Mouse (Mus musculus) liver, embryonic 16.5 days (tissue): Measurements from ENCODE around the gene Adar. TPM values are rescaled to one million over a fixed set of nuclear protein-coding genes. Genes with fewer than 3 reads are reported as not detected.

Source experiments
- ATAC-seq: fragments of 200-750 bp; cut with Nextera tagmentation; 2 replicates; pipeline ENCODE4 v1.8.0; 2017; ENCODE audit warnings: low read depth, mild to moderate bottlenecking, moderate number of reproducible peaks, moderate library complexity
- H3K27ac ChIP-seq: fragments of 300-500 bp; sonication (generic); 2 replicates; pipeline ENCODE4 v1.5.1; 2014; ENCODE audit warnings: mild to moderate bottlenecking, low read length
- H3K27me3 ChIP-seq: fragments of 300-500 bp; sonication (generic); 2 replicates; pipeline ENCODE4 v1.6.1; 2014; ENCODE audit warnings: low read depth, low read length, mixed read lengths; ENCODE audit not compliant: control insufficient read depth, insufficient read depth
- H3K36me3 ChIP-seq: fragments of 300-500 bp; sonication (generic); 2 replicates; pipeline ENCODE4 v1.6.1; 2014; ENCODE audit warnings: mild to moderate bottlenecking; ENCODE audit not compliant: control insufficient read depth, insufficient read depth
- H3K4me1 ChIP-seq: fragments of 300-500 bp; sonication (generic); 2 replicates; pipeline ENCODE4 v1.6.1; 2014; ENCODE audit warnings: low read depth, low read length, mixed read lengths; ENCODE audit not compliant: control insufficient read depth
- H3K4me2 ChIP-seq: fragments of 300-500 bp; sonication (generic); 2 replicates; pipeline ENCODE4 v1.6.1; 2014; ENCODE audit warnings: low read depth, low read length, mixed read lengths
- H3K4me3 ChIP-seq: fragments of 300-500 bp; sonication (generic); 2 replicates; pipeline ENCODE4 v1.5.1; 2014; ENCODE audit warnings: low read depth, mild to moderate bottlenecking, low read length
- H3K9ac ChIP-seq: fragments of 300-500 bp; sonication (generic); 2 replicates; pipeline ENCODE4 v1.6.1; 2014; ENCODE audit warnings: low read depth, low read length
- H3K9me3 ChIP-seq: fragments of 300-500 bp; sonication (generic); replicated peaks from 2 replicates; pipeline ENCODE4 v1.6.1; 2016; ENCODE audit warnings: low read length; ENCODE audit not compliant: control insufficient read depth
- WGBS: fragments of 180-500 bp; shearing (Covaris S2); extraction: QIAGEN DNeasy Blood & Tissue Kit; methylation state at CpG from one replicate; pipeline ENCODE4 v1.1.7; 2014; ENCODE audit not compliant: insufficient replicate concordance; 5-methylcytosine and 5-hydroxymethylcytosine counted together
- polyA plus RNA-seq: library from polyadenylated mRNA; unstranded; fragments of >200 nt; fragmentation: Nextera tagmentation; extraction: Ambion mirVana; gene quantifications from 2 replicates; pipeline ENCODE4 v1.2.1, GENCODE M21; 2015

Adar gene
- polyA plus RNA-seq, 1 experiment from 2014 or later: 6.9 TPM

GRCm38 (mm10) chr3:89696152-89696821 lies 18.5 kb upstream of the Adar start:
- WGBS: 64% methylated on average over 12 of the region's 12 CpGs
- Histone ChIP-seq H3K4me1 (no peaks in the 10 kb centered on the region), H3K9ac (no peak overlapping the region), H3K36me3 (no peaks in the 10 kb centered on the region), H3K4me3 (no peak overlapping the region), H3K9me3 (no peaks in the 10 kb centered on the region), H3K27me3 (no peaks in the 10 kb centered on the region), H3K4me2 (no peak overlapping the region), H3K27ac (no peak overlapping the region)
- no peak for ATAC-seq

DNA sequence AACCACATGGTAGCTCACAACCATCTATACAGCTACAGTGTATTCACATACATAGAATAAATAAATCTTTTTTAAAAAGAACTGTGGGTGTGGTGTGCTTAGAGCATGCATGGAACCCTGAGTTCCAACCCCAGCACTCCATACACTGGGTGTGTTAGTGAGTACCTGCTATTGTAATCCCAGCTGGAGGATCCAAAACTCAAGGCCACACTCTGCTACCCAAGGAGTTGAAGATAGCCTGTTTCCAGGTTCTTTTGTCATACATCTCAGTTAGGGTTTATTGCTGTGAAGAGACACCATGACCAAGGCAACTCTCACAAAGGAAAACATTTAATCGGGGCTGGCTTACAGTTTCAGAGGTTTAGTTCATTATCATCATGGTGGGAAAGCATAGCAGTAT lies 15.9 kb upstream of the Adar start:
- 57% methylated on average over 1 of the region's 1 CpGs for WGBS

DNA sequence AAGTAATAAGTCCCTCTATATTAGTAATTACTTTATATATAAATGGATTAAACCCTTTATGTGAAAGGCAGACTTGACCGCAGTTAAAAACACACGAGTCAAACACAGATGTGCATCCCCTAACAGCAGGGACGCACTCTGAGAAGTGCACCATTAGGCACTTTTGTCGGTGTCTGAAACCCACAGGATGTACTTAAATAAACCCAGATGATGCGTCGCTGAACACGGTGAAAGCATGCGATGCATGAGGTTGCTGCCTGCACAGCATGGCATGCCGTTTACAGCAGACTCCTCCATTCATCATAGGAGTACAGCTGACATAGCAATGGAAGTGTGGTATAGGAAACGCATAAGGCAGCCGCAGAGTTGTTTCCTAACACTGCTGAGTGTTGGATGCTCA lies 14.4 kb upstream of the Adar start:
- ATAC-seq: no peak
- Histone ChIP-seq H3K9ac (no peak overlapping the region), H3K4me1 (no peaks in the 10 kb centered on the region), H3K36me3 (no peaks in the 10 kb centered on the region), H3K4me2 (no peak overlapping the region), H3K27ac (no peak overlapping the region), H3K27me3 (no peaks in the 10 kb centered on the region), H3K4me3 (no peak overlapping the region), H3K9me3 (no peaks in the 10 kb centered on the region)
- 65% methylated on average over 11 of the region's 11 CpGs for WGBS

More for the DNA sequence above, 15.9 kb upstream of the Adar start:
- Histone ChIP-seq H3K27me3 (no peaks in the 10 kb centered on the region), H3K4me2 (no peak overlapping the region), H3K4me3 (no peak overlapping the region), H3K27ac (no peak overlapping the region), H3K4me1 (no peaks in the 10 kb centered on the region), H3K9me3 (no peaks in the 10 kb centered on the region), H3K9ac (no peak overlapping the region), H3K36me3 (no peaks in the 10 kb centered on the region)
- no peak for ATAC-seq

- 36% methylated on average over 3 of the region's 3 CpGs for WGBS
- no peak for ATAC-seq
- no peaks in the 10 kb centered on the region for H3K27me3 ChIP-seq
These were observed 11.2 kb upstream of the Adar start for GRCm38 (mm10) chr3:89703596-89703995.

DNA sequence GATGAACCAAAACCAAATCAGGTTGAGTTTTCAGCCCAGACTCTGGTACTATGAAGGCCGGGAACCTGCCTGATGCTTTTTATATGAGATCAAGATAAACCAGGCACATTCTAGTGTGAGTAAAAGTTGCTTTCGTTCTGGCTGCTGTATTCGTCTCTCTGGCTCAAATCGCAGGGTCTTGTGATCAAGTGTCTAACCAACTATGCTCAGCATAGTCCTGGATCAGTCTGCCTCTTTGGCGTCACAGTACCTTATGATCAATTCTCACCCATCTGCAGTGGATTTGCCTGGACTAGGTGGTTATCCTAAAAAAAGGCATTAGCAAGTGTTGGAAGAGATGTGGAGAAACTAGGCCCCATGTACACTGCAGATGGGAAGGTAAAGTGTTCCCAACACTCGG lies 10.8 kb upstream of the Adar start:
- H3K4me1 ChIP-seq: no peaks in the 10 kb centered on the region
- no peaks in the 10 kb centered on the region for H3K27me3 ChIP-seq
- H3K9ac ChIP-seq: no peak overlapping the region
- ATAC-seq: no peak
- H3K27ac ChIP-seq: no peak overlapping the region
- no peak overlapping the region for H3K4me2 ChIP-seq
- H3K9me3 ChIP-seq: no peaks in the 10 kb centered on the region
- H3K36me3 ChIP-seq: no peaks in the 10 kb centered on the region
- no peak overlapping the region for H3K4me3 ChIP-seq
- 62% methylated on average over 6 of the region's 6 CpGs for WGBS

More at GRCm38 (mm10) chr3:89703596-89703995, 11.2 kb upstream of the Adar start:
- Histone ChIP-seq H3K4me2 (no peak overlapping the region), H3K4me1 (no peaks in the 10 kb centered on the region), H3K4me3 (no peak overlapping the region), H3K9ac (no peak overlapping the region), H3K9me3 (no peaks in the 10 kb centered on the region), H3K27ac (no peak overlapping the region), H3K36me3 (no peaks in the 10 kb centered on the region)

GRCm38 (mm10) chr3:89715207-89715966 lies 565 bp downstream of the Adar start:
- Histone ChIP-seq H3K9me3 (no peaks in the 10 kb centered on the region), H3K4me1 (peaks cover 7% of the 10 kb centered on the region), H3K4me2 (peak overlapping the region; percentile 82), H3K27me3 (peaks cover 3% of the 10 kb centered on the region; the same call in 1 of the 2 replicates), H3K27ac (no peak overlapping the region), H3K4me3 (peak overlapping the region; percentile 72), H3K9ac (peak overlapping the region; percentile 60), H3K36me3 (no peaks in the 10 kb centered on the region)
- ATAC-seq: peak; percentile 39
- 2% methylated on average over 56 of the region's 59 CpGs for WGBS

DNA sequence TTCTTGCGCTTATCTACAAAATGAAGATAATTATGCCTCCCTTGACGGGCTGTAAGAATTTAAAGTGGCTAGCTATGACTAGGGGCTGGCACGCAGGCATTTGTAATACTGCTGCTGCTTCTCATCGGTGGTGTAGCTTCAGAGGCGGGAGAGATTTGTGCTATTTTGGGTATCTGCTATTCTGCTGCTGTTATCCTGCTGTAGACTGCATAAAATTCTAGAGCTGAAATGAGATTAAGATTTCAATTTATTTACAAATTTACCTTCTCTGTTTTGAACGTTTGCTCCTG lies 1.1 kb downstream of the Adar start:
- 41% methylated on average over 6 of the region's 6 CpGs for WGBS
- Histone ChIP-seq H3K4me3 (no peak overlapping the region; the same call in 1 of the 2 replicates), H3K27me3 (peaks cover 3% of the 10 kb centered on the region; the same call in 1 of the 2 replicates), H3K36me3 (no peaks in the 10 kb centered on the region), H3K9ac (no peak overlapping the region), H3K9me3 (no peaks in the 10 kb centered on the region), H3K4me2 (peak overlapping the region; percentile 82), H3K4me1 (peaks cover 7% of the 10 kb centered on the region), H3K27ac (no peak overlapping the region)
- ATAC-seq: no peak

- Histone ChIP-seq H3K27ac (no peak overlapping the region), H3K4me3 (no peak overlapping the region), H3K27me3 (no peaks in the 10 kb centered on the region), H3K9me3 (no peaks in the 10 kb centered on the region), H3K36me3 (no peaks in the 10 kb centered on the region), H3K4me1 (no peaks in the 10 kb centered on the region), H3K9ac (no peak overlapping the region), H3K4me2 (no peak overlapping the region)
- no peak for ATAC-seq
These were observed 7.2 kb downstream of the Adar start for GRCm38 (mm10) chr3:89722032-89722431.

- H3K36me3 ChIP-seq: no peaks in the 10 kb centered on the region
- H3K4me3 ChIP-seq: no peak overlapping the region
- no peak for ATAC-seq
- no peak overlapping the region for H3K9ac ChIP-seq
- H3K9me3 ChIP-seq: no peaks in the 10 kb centered on the region
- H3K4me2 ChIP-seq: no peak overlapping the region
- H3K27ac ChIP-seq: no peak overlapping the region
- no peaks in the 10 kb centered on the region for H3K27me3 ChIP-seq
- H3K4me1 ChIP-seq: no peaks in the 10 kb centered on the region
- WGBS: 61% methylated on average over 7 of the region's 7 CpGs
These were observed 8.7 kb downstream of the Adar start for GRCm38 (mm10) chr3:89723400-89724084.
